Mouse (Mus musculus): ENCODE measurements around the gene Ace3.
"Not testable (repeated sequence)": the region's sequence is repeated elsewhere in the genome, so short reads cannot be mapped to it uniquely, and the experiment has no call there.

The Ace3 gene

GRCm38 (mm10) chr11:105984452-105984851 lies 10.0 kb upstream of the Ace3 start:
- DNase-seq = no peak

DNA sequence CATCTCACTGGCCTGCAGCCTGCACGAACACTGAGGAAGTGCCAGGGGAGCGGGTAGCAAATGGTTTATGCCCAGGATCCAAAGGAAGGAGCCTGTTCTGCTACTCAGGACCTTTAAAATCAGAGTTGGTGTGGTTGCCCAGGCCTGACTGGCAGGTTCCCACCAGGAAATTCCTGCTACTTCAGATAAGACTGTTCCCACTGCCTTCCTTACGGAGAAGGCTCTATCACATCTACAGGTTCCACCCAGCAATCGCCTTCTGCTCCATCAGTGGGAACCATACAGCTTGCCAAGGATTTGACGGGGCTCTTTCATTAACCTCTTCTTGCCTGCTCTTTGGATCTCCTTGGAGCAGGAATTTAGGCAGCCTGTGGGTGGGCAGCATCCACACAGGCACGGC lies 7.0 kb upstream of the Ace3 start:
- no peak for DNase-seq

DNA sequence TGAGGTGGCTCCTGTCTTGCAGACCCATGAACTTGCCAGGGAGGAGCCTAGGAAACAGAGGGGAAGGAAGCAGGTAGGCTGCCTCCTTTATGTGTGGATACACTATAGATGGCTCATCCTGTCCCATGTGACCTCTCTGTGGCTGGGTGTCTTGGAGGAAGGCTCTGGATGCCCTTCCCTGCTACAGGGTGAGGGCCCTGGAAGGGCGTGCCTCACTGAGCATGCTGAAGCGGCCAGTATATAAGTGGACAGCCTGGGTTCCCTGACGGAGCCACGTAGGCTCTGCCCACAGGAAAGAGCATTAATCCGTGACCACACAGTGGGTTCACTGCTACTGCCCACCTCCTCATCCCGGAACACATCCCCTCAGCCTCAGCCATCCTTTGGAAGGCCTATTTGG lies 5.0 kb upstream of the Ace3 start:
- DNase-seq = no peak

DNA sequence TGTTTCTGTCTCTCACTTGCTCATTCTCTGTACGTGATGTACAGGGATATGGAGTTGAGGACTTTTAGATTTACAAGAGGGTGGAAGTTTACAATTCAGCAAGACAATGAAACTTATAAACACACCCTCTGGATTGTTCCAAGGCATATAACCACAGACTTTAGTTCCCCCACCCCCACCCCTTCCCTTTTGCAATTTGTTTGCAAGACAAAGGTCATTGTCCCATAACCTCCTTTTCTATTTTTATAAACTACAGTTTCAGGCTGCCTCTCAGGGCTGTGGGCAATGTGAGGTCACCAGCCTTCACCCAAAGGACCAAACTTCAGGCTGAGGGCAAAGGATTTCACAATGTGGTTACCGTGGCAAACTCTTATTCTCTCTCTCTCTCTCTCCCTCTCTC lies 4.2 kb upstream of the Ace3 start:
- DNase-seq = peak; percentile 19

DNA sequence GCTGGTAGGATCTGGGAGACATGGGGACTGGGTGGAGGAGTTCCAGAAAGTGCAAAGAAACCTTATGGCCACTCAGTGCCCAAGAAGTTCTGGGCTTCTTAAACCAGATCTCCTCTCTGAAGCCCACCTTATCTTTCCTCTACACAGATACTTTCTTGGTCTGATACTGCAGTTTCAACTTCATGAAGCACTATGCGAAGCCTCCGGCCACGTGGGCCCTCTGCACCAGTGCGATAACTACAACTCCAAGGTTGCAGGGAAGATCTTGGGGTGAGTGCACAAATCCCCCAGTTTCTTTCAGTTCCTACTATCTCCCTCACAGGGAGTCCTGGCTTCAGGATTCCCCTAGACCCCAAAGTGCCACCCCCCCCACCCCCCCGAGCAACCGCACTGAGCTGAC lies 5.6 kb downstream of the Ace3 start:
- DNase-seq = no peak

DNA sequence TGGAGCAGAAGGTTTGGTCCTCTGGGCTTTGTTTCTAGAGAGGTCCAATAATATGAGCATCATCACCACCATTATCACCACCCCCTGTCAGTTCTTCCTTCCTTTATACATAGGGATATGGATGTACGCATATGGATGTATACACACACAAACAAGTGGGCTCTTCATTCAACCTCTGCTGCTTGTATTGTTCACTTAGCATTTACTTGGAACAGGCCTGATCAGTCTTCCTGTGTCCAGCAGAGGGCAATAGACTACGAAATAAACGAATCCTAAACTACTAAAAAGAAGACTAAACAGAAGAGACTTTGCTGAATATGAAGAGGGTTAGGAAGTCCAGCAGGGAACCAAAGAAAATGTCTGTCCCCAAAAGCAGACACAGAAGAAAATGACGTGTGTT lies 7.2 kb downstream of the Ace3 start:
- DNase-seq = no peak

- DNase-seq = no peak
Observed at GRCm38 (mm10) chr11:106004576-106004975, 10.1 kb downstream of the Ace3 start.

DNA sequence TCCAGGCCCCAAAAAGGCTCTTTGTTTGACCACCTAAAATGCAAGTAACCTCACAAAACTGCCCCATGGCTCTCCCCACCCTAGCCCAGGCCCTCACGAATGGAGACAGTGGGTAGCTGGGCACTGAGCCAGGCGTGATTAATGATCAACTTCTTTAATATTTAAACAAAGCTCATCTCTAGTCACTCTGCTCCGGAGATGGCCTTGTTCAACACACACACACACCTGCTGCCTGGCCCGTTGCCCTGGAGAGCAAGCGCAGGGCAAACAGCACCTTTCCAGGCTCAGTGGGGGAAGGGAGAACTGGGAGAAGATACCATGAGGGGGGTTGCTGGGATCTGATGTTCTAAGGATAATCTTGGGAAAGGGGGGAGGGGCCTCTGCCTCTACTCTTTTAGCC lies 11.5 kb downstream of the Ace3 start:
- DNase-seq = peak; percentile 41

DNA sequence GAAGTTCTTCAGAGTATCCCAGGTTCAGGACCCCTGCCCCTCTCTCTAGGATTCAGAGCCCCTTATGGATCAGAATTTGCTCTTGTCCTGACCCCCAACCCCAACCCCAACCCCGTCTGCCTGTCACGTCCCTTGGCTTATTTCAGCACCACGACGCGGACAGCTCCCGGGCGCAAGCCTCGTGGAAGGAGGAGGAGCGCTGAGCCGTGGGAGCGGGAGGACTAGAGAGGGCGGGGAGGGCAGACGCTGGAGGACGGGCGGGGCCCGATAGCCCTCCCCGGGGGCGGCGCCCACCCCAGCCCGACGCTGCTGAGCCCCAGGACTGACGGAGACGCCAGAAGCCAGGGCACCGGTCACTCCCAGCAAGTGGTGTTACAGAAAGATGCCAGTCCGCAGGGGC lies 13.3 kb downstream of the Ace3 start, which contains the start of gene Kcnh6:
Gene Kcnh6 (plus strand): TSS at position 304 of the 400 bp plus-strand sequence.
- peak; percentile 75 for DNase-seq

DNA sequence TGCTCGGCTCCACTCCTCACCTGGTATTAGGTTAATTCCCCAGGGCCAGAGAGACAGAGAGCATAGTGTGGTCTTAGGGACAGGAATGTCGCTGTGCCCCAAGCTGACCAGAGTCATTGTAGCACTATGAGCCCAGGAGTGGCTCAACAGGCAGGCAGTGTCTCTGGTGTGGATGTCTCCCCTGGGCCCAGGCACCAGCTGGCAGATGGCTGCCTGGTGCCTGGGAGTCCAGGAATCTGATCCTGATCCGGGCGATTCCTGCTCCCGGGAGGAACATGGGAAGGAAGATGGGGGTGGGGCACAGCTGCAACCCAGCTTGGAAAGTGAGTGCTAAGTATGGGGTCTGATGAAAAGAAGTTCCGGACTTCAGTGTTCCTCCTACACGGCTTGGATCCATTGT lies 18.2 kb downstream of the Ace3 start:
- no peak for DNase-seq

DNA sequence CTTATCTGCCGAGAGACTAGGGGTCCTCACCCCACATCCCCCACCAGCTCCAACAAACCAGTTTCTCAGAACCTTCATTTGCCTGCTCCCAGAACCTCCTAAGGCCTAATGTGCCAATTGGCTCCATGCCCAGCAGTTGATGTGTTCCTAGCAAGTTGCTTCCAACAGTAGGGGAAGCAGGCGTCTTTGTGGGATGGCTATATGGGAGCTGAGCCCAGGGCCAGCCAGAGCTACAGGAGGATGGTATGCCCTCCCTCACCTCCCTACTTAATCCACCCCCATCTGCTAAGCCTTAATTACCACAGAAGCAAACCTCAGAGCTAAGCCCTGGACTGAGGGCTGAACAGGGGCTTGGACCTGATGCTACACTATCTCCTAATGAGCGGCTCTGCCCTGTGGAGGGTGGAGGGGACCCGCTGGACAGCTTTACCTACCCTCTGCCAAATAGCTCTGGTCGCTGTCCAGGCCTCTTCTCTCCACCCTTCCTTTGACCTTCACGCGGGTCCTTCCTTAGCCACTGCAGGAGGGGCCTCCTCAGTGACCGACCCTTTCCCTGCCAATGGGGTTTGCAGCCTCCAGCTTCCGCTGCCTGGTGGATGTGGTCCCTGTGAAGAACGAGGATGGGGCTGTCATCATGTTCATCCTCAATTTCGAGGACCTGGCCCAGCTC lies 19.2 kb downstream of the Ace3 start:
- no peak for DNase-seq

DNA sequence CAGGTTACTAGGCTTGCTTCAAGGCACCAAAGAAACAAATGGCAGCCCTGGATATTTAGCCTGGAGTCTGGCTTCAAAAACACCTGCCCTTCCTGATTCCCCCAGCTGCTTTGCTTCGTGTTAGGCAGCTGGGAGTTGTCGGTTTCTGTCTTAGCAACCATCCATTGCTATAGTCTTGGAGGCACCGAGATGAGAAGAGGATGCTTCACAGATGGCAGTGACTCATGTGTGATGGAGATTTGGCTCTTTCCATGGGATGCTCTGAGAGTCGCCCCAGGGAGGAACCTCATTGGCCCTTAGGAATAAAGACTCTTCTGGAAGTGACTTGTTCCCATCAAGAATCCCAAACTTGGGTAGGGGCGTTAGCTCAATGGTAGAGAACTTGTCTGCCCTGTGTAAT lies 22.0 kb downstream of the Ace3 start:
- DNase-seq = no peak

DNA sequence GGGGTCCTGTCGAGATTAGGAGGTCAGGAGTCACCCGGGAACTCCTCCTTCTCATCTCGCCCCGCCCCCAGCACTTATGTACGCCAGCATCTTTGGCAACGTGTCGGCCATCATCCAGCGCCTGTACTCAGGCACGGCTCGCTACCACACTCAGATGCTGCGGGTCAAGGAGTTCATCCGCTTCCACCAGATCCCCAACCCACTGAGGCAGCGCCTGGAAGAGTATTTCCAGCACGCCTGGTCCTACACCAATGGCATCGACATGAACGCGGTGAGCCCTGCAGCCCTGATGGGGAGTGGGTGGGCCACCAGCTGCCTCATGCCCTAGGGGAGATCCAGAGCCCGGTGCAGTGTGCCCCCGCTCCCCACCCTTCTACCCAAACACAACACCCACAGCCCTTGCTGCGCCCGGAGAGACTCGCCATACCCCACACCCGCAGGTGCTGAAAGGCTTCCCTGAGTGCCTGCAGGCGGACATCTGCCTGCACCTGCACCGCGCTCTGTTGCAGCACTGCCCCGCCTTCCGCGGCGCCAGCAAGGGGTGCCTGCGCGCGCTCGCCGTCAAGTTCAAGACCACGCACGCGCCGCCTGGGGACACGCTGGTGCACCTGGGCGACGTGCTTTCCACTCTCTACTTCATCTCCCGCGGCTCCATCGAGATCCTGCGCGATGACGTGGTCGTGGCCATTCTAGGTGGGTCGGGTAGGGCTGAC lies 25.7 kb downstream of the Ace3 start:
- no peak for DNase-seq

DNA sequence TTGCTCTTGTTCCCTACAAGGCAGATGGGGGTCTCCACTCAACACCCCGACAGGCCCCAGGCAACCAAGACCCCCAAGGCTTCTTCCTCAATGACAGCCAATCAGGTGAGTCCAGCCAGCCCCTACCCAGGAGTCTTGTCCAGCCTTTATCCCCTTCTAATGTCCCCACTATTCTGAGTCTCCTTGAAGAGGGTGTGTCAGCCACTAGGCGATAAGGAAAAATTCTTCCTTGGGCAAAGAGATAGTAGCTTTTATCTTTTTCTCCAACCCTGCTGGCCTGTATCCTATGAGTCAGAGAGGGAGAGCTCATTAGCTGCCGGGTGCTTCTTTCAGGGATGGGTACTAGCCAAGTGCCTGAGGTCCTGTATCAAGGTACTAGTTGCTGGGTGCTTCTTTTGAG lies 31.3 kb downstream of the Ace3 start:
- DNase-seq = no peak

DNA sequence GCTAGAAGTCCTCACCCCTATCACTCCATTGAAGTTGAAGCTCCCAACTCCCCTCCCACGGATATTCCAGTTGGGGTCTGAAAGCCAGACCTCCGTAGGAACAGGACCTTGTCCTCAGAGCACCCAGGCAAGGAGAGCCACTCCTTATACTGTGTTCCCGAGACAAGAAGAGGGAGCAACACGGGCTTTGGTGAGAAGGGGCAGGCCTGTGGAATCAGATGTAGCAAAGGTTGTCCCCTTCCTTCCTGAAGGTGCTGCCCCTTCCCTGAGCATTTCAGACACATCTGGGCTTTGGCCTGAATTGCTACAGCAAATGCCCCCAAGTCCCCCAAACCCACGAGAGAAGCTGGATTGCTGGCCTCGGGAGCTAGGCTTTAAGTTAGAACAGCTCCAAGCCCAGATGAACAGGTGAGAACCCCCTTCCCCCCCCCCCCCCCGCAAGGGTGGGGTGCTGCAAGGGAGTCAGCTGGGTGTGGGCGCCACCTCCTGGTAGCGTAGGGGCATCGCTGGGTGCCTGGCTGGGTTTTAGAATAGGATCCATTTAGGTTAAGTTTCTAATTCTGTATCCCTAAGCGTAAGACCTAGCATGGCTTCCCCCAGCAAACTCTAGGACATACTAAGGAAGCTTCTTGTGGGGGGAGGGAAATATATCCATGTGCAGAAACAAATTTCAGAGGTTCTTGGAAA lies 32.1 kb downstream of the Ace3 start:
- DNase-seq = peak; percentile 64

GRCm38 (mm10) chr11:106027607-106028006 lies 33.1 kb downstream of the Ace3 start:
- no peak for DNase-seq

DNA sequence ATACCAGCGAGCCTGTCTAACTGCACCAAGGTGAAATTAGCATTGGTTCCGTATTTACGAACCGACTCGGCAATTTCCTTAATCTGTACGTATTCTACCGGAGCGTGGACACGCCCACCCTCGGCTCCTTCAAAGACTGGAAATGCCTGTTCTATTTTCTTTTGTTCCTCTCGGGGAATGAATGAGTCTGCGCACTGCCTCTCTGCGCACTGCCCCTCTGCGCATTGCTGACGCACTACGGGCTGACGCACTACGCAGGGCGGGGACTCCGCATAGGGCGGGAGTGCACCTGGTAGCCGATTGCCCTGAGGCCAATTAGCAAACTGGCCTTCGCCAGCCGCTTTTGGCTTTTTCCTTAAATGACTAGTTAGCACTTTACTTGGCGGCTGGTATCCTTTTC lies 37.6 kb downstream of the Ace3 start:
- DNase-seq = not testable (repeated sequence)

DNA sequence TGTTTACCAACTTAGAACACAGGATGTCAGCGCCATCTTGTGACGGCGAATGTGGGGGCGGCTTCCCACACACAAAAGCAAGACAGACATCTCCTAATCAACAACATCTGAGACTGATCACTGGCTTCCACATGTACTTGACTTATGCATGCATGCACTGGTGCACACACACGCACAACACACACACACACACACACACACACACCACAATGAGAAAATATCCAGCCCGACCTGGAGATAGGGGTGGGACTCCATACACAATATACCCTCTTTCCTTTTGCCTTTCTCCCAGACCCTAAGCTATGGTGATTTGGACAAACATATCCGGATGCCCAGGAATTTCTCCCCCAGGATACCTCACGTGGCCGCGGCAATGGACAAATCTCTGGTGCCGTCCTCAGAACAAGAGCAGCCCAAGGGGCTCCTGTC lies 39.0 kb downstream of the Ace3 start:
- peak; percentile 44 for DNase-seq

DNA sequence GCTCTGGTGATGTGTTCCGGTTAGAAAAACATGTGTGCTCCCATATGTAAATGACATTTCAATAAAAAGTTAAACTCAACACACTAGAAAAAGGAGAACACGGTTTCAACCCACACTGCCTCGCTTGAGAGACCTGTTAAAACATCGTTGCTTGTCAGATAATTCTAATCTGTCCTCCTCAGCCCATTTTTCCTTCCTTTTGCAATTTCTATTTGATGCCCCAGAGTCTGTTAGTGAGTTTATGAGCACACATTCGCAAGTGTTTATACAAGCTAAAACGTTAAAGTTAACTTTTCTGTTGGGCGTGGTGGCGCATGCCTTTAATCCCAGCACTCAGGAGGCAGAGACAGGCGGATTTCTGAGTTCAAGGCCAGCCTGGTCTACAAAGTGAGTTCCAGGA lies 40.5 kb downstream of the Ace3 start:
- no peak for DNase-seq

DNA sequence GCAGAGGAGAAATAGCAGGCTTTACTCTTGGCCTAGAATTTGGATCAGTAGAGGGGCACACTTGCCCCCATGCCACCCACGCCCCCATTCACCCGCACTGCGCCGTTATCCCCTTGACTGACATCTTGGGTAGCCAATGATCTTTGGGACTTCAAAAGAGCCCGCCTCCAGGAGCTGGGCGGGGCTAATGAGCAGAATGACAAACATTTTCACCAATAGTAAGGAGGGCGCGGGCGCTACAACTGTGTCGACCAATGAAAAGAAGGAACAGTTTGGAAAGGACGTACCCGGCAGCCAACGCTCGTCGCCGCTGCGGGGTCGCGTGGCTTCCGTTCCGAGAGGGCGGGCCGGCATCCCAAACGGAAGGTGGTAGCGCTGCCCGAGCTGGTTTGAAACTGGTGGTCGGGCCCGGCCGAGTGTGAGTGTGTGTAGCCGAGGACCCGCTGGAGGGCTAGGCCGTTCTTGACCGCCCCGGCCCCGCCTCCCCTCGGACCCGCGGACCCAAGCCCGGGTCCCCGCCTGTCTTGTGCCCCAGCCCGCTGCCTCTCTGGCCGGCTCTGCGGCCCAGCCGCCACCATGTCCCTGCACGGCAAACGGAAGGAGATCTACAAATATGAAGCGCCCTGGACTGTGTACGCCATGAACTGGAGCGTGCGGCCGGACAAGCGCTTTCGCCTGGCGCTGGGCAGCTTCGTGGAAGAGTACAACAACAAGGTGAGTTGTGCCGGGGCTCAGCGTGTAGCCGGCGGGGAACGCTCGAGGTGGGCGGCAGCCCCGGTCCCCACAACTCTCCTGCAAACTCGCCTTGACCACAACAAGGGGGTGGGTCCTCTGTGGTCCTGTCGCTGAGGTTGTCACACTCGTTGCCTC lies 42.3 kb downstream of the Ace3 start, which contains the start of gene Dcaf7:
Gene Dcaf7 (plus strand): TSS at position 325 of the 870 bp plus-strand sequence.
- DNase-seq = peak; percentile 97

DNA sequence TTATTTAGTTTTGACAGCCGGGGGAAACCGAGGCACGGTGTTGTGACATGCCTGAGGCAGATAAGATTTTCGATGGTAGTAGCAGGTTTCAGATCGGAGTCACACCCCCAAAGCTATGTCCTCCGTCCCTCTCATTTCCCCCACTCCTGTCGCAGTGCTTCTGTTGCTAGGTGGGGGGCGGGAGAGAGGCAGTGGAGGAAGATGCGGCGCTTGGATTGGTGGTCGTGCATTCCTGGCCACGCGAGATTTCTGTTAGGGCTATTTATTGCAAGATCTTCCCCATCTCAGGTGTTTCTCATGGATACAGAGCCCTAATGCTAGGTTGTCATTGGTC lies 42.9 kb downstream of the Ace3 start:
- DNase-seq = peak; percentile 39

DNA sequence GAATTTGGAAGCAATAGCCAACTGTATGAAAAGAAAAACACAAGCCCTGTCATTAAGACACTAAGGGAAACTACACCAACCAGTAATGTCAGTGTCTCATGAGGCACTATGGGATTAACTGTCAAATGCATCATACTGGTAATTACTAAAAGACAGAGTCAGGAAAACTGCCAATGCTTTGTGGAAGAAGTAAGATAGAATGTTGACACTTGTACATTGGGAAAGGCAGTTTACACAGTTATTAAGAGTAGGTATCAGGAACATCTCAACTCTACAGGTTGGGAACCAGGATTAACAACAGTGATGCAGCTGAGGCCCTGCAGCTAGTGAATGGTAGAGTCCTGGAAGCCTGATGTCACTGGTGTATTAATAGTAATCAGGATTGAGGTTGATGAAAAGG lies 49.9 kb downstream of the Ace3 start:
- no peak for DNase-seq

DNA sequence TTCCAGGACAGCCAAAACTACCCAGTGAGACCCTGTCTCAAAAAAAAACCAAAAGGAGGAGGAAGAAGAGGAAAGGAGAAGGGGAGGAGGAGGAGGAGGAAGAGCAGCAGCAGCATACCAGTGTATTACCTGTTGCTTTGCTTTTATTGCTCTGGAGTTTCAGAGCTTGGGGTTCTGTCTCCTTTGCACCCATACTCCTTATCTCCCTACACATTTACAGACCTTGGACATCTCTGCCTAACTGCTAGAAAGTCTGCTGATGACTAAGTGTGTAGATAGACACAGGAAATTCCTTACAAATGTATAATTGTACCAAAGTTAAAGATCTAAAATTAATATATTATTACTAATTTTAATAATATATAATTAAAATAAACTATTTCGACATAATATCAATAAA lies 50.8 kb downstream of the Ace3 start:
- no peak for DNase-seq
